Mouse (Mus musculus) MEL (cell line): Measurements from ENCODE around the gene Kazn. TPM values are rescaled to one million over a fixed set of nuclear protein-coding genes. Genes with fewer than 3 reads are reported as not detected.
A peak's percentile ranks its signal among the peaks of the same experiment; 100 is the strongest.

ENCODE experiments used
- DNase-seq: peaks from one replicate; pipeline ENCODE4 v3.0.0; 2011; ENCODE audit warnings: low read depth, low spot score
- H3K27ac ChIP-seq: 2 replicates; pipeline ENCODE4 v1.5.1; 2012; ENCODE audit warnings: low read depth, mild to moderate bottlenecking, control low read depth, low read length, moderate library complexity; ENCODE audit not compliant: control insufficient read depth
- H3K27me3 ChIP-seq, 2 experiments: fragments of 150-350 bp in 1 of 2; sonication (generic) in 1 of 2; 2 replicates each; pipeline ENCODE4 v1.6.1; 2012; ENCODE audit warnings: low read length in 2 of 2, mild to moderate bottlenecking in 2 of 2, improper control_type of control experiment in 1 of 2, moderate library complexity in 1 of 2; ENCODE audit not compliant: insufficient read depth in 2 of 2, control insufficient read depth in 1 of 2
- H3K36me3 ChIP-seq, 2 experiments: 2 replicates each; pipeline ENCODE4 v1.6.1; 2012 to 2014; ENCODE audit warnings: low read length in 2 of 2, improper control_type of control experiment in 1 of 2, inconsistent platforms in 1 of 2, mild to moderate bottlenecking in 1 of 2; ENCODE audit not compliant: insufficient read depth in 2 of 2, control insufficient read depth in 1 of 2
- H3K4me1 ChIP-seq, 2 experiments: fragments of 150-350 bp in 1 of 2; sonication (generic) in 1 of 2; 2 replicates each; pipeline ENCODE4 v1.6.1; 2012; ENCODE audit warnings: low read length in 2 of 2, improper control_type of control experiment in 1 of 2, mild to moderate bottlenecking in 1 of 2; ENCODE audit not compliant: insufficient read depth in 2 of 2, control insufficient read depth in 1 of 2
- H3K4me3 ChIP-seq, 2 experiments: fragments of 150-350 bp in 1 of 2; sonication (generic) in 1 of 2; 2 replicates each; pipeline ENCODE4 v1.5.1; 2012; ENCODE audit warnings: low read depth in 2 of 2, low read length in 2 of 2, mild to moderate bottlenecking in 2 of 2, moderate library complexity in 2 of 2, control low read depth in 1 of 2, improper control_type of control experiment in 1 of 2; ENCODE audit not compliant: control insufficient read depth in 1 of 2, insufficient read depth in 1 of 2
- H3K79me2 ChIP-seq: 2 replicates; pipeline ENCODE4 v1.6.1; 2012; ENCODE audit warnings: mild to moderate bottlenecking, low read length, moderate library complexity; ENCODE audit not compliant: control insufficient read depth, poor library complexity, insufficient read depth
- H3K9ac ChIP-seq: 2 replicates; pipeline ENCODE4 v1.6.1; 2012; ENCODE audit warnings: low read depth, mild to moderate bottlenecking, control low read depth, low read length, moderate library complexity; ENCODE audit not compliant: control insufficient read depth, poor library complexity, severe bottlenecking
- H3K9me3 ChIP-seq: fragments of 150-350 bp; sonication (generic); replicated peaks from 2 replicates; pipeline ENCODE4 v1.6.1; 2012; ENCODE audit warnings: mild to moderate bottlenecking, low read length, improper control_type of control experiment, moderate library complexity; ENCODE audit not compliant: insufficient read depth
- CHD1 ChIP-seq: IDR thresholded peaks from 2 replicates; pipeline ENCODE4 v1.6.1; 2012; ENCODE audit warnings: low read depth, mild to moderate bottlenecking, inconsistent platforms, low read length, improper control_type of control experiment
- CTCF ChIP-seq, 3 experiments: IDR thresholded peaks in 2 of 3; conservative IDR thresholded peaks in 1 of 3; 2 replicates each; pipeline ENCODE4 v1.5.1; 2011 to 2012; ENCODE audit warnings: low read length in 3 of 3, low read depth in 2 of 3, mild to moderate bottlenecking in 2 of 3, improper control_type of control experiment in 1 of 3, inconsistent platforms in 1 of 3, mixed read lengths in 1 of 3, moderate library complexity in 1 of 3; ENCODE audit not compliant: control insufficient read depth in 1 of 3, insufficient read depth in 1 of 3, poor library complexity in 1 of 3, severe bottlenecking in 1 of 3
- EP300 ChIP-seq, 2 experiments: IDR thresholded peaks; 2 replicates each; pipeline ENCODE4 v1.6.1; 2011; ENCODE audit warnings: improper control_type of control experiment in 2 of 2, low read length in 2 of 2, low read depth in 1 of 2, mild to moderate bottlenecking in 1 of 2
- ETS1 ChIP-seq: IDR thresholded peaks from 2 replicates; pipeline ENCODE4 v1.6.1; 2012; ENCODE audit warnings: low read depth, mild to moderate bottlenecking, inconsistent platforms, low read length, improper control_type of control experiment, moderate library complexity
- GABPA ChIP-seq: IDR thresholded peaks from 2 replicates; pipeline ENCODE4 v1.6.1; 2012; ENCODE audit warnings: low read depth, mild to moderate bottlenecking, inconsistent platforms, low read length, improper control_type of control experiment, moderate library complexity
- GATA1 ChIP-seq: IDR thresholded peaks from 2 replicates; pipeline ENCODE4 v1.6.1; 2011; ENCODE audit warnings: low read depth, low read length, improper control_type of control experiment
- HCFC1 ChIP-seq: IDR thresholded peaks from 2 replicates; pipeline ENCODE4 v1.6.1; 2012; ENCODE audit warnings: low read depth, mild to moderate bottlenecking, inconsistent platforms, low read length, improper control_type of control experiment, moderate library complexity
- MAZ ChIP-seq: IDR thresholded peaks from 2 replicates; pipeline ENCODE4 v1.6.1; 2012; ENCODE audit warnings: low read depth, mild to moderate bottlenecking, inconsistent platforms, low read length, improper control_type of control experiment
- MXI1 ChIP-seq: IDR thresholded peaks from 2 replicates; pipeline ENCODE4 v1.6.1; 2011; ENCODE audit warnings: mild to moderate bottlenecking, low read depth, low read length, improper control_type of control experiment
- MYC ChIP-seq: IDR thresholded peaks from 2 replicates; pipeline ENCODE4 v1.6.1; 2011; ENCODE audit warnings: low read depth, mild to moderate bottlenecking, low read length, improper control_type of control experiment, moderate library complexity
- NELFE ChIP-seq: IDR thresholded peaks from 2 replicates; pipeline ENCODE4 v1.6.1; 2011; ENCODE audit warnings: low read depth, low read length, improper control_type of control experiment
- NRF1 ChIP-seq: IDR thresholded peaks from 2 replicates; pipeline ENCODE4 v1.6.1; 2014; ENCODE audit warnings: low read depth, mild to moderate bottlenecking, inconsistent platforms, low read length, improper control_type of control experiment, moderate library complexity; ENCODE audit not compliant: poor library complexity, insufficient read depth, severe bottlenecking
- POLR2AphosphoS2 ChIP-seq: IDR thresholded peaks from 2 replicates; pipeline ENCODE4 v1.6.1; 2011; ENCODE audit warnings: low read length, improper control_type of control experiment
- RCOR1 ChIP-seq: IDR thresholded peaks from 2 replicates; pipeline ENCODE4 v1.6.1; 2012; ENCODE audit warnings: low read depth, mild to moderate bottlenecking, inconsistent platforms, low read length, improper control_type of control experiment
- TAL1 ChIP-seq: IDR thresholded peaks from 2 replicates; pipeline ENCODE4 v1.6.1; 2012; ENCODE audit warnings: mild to moderate bottlenecking, inconsistent platforms, low read length, moderate library complexity, mixed read lengths
- UBTF ChIP-seq: IDR thresholded peaks from 2 replicates; pipeline ENCODE4 v1.6.1; 2012; ENCODE audit warnings: low read depth, mild to moderate bottlenecking, inconsistent platforms, low read length, improper control_type of control experiment, moderate library complexity, borderline replicate concordance; ENCODE audit not compliant: insufficient read depth
- ZKSCAN1 ChIP-seq: IDR thresholded peaks from 2 replicates; pipeline ENCODE4 v1.6.1; 2012; ENCODE audit warnings: low read depth, mild to moderate bottlenecking, inconsistent platforms, low read length, improper control_type of control experiment, moderate library complexity
- polyA plus RNA-seq, 2 experiments: library from polyadenylated mRNA; stranded (reverse) in 1 of 2; unstranded in 1 of 2; fragments of >175 nt in 1 of 2; fragments of >200 nt in 1 of 2; gene quantifications; 2 replicates each; pipeline versions ENCODE4 v1.2.1 to v1.2.4; 2012; ENCODE audit warnings: low replicate concordance in 2 of 2, low read depth in 1 of 2; ENCODE audit not compliant: insufficient read length in 2 of 2, insufficient read depth in 1 of 2, missing spikeins in 1 of 2
- total RNA-seq: library from RNA; depleted of rRNA; stranded (reverse); fragments of 300-350 nt; gene quantifications from 2 replicates; pipeline ENCODE4 v1.2.3, GENCODE M21; 2012

The Kazn gene
- total and polyA plus RNA-seq, 3 experiments = not detected

- H3K27me3 ChIP-seq = no peaks in the 10 kb centered on the region
- no peaks in the 10 kb centered on the region for H3K9me3 ChIP-seq
- H3K4me1 ChIP-seq = no peaks in the 10 kb centered on the region
- no peak overlapping the region for H3K4me3 ChIP-seq
- no peak for TF ChIP-seq TAL1
- no peak for TF ChIP-seq MXI1
- TF ChIP-seq HCFC1 = no peak
- no peak for TF ChIP-seq MAZ
- TF ChIP-seq ETS1 = no peak
- no peak for TF ChIP-seq RCOR1
- no peak for TF ChIP-seq EP300 (IDR thresholded peaks at IDR 0.05; ENCODE audit: low read depth in 1 of 2, low read length in 2 of 2)
- no peak for TF ChIP-seq GABPA
- TF ChIP-seq UBTF = no peak
- TF ChIP-seq GATA1 = no peak
- TF ChIP-seq MYC = no peak
- no peak for TF ChIP-seq NRF1
- TF ChIP-seq POLR2AphosphoS2 = no peak
- TF ChIP-seq NELFE = no peak
- TF ChIP-seq CHD1 = no peak
- H3K36me3 ChIP-seq = no peaks in the 10 kb centered on the region
- H3K9ac ChIP-seq = no peak overlapping the region
- H3K79me2 ChIP-seq = no peaks in the 10 kb centered on the region
- H3K27ac ChIP-seq = no peak overlapping the region
- no peak for DNase-seq
Measured at GRCm38 (mm10) chr4:142250054-142250453, 10.9 kb upstream of the Kazn start.

GRCm38 (mm10) chr4:142249401-142249800 lies 10.2 kb upstream of the Kazn start:
- no peak overlapping the region for H3K4me3 ChIP-seq
- no peaks in the 10 kb centered on the region for H3K4me1 ChIP-seq
- no peaks in the 10 kb centered on the region for H3K27me3 ChIP-seq
- no peak overlapping the region for H3K9ac ChIP-seq
- DNase-seq = peak; percentile 9
- no peaks in the 10 kb centered on the region for H3K9me3 ChIP-seq
- H3K79me2 ChIP-seq = no peaks in the 10 kb centered on the region
- H3K36me3 ChIP-seq = no peaks in the 10 kb centered on the region
- TF ChIP-seq CTCF (IDR thresholded peaks at IDR 0.05 in 2 of 3, conservative IDR thresholded peaks at IDR 0.05 in 1 of 3; ENCODE audit: control insufficient read depth in 1 of 3, insufficient read depth in 1 of 3, low read depth in 2 of 3, low read length in 3 of 3, poor library complexity in 1 of 3, severe bottlenecking in 1 of 3) (peak; percentile 16 to 38 (median 34); a peak in 3 of 6 replicates), ZKSCAN1 (no peak)
- no peak overlapping the region for H3K27ac ChIP-seq
